Mouse (Mus musculus): Measurements from ENCODE around the gene Fastkd5. TPM values are rescaled to one million over a fixed set of nuclear protein-coding genes. Genes with fewer than 3 reads are reported as not detected.

Fastkd5 gene
- total RNA-seq, 2 experiments from 2014 or later, result 11.4 to 12.9 TPM

DNA sequence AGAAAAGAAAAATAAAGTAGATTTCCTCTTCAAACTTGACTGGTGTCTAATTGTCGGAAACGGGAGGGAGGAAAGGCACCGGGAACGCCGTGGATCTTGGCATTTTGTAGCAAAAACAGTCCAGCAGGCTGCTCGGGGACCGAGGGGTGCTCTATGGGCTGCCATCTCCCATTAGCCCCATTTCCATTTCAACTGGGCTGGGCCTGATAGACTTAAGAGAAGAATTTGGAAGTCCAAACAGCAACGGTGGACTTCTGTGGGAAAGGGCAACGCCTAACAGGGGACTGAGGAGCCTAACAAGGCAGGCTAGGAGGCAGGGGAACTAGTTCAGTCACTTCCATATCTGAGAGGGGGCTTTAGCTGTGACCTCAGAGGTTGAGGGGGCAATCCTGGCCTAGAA, 52.8 kb downstream of the Fastkd5 start:
- DNase-seq, result no peak

DNA sequence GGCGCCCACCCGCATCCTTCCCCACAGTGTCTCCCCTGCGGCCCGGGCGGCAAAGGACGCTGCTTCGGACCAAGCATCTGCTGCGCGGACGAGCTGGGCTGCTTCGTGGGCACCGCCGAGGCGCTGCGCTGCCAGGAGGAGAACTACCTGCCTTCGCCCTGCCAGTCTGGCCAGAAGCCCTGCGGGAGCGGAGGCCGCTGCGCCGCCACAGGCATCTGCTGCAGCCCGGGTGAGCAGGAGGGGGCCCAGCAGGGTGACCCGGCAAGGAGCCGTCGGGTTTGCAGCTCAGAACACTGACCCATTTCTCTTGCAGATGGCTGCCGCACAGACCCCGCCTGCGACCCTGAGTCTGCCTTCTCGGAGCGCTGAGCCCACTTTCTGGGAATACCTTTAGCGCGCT, 53.3 kb downstream of the Fastkd5 start:
- peak; percentile 21 to 37 for DNase-seq

DNA sequence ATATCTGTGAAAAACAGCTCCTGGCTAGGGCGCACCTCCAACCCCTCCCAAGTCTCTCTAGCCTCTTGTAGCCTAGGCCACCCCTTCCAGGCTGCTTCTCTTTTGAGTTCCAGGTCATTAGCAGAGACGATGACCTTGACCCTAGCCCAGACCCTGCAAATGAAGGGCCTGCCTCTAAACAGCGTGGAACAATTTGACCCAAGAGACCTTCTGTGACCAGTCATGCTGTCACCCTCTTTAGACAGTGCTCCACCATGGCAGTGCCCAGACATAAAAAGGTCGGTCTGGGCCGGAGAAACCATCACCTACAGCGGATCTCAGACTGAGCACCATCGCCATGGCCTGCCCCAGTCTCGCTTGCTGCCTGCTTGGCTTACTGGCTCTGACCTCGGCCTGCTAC, 54.0 kb downstream of the Fastkd5 start, which contains the start of gene Oxt:
Gene Oxt, plus strand, starts transcription at position 301 of the 400 bp plus-strand sequence.
- DNase-seq, result no peak

DNA sequence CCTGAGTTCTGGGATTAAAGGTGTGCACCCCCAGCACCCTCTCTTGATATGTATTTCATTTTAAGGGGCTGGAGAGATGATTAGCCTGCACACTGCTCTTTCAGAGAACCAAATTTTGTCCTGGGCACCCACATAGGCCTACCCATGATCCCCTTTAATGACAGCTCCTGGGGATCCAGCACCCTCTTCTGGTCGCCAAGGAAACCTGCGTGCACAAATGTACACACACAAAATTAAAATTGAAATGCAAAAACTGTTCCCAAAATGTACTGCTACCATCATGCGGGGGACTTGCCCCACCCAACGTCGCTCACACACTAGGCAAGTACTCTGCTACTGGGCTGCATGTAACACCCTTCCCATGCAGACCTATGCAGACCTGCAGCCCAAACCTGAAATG, 54.9 kb downstream of the Fastkd5 start:
- DNase-seq, result no peak

DNA sequence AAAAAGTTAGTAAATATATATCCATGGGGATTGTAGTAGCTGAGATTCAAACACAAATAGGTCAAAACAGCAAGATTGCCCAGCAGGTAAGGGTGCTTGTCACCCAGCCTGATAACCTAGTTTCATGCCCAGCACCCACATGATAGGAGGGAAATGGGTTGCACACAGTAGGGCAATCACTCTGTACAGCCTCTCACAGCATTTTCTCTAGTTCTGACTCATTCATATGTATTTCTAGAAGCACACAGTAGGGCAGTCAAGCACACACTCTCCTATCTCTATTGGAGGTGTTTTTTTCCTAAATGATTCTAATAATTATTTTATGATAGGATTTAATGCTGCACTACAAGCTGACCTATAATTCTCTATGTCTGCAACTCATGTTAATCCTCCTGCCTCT, 59.9 kb downstream of the Fastkd5 start:
- DNase-seq, result no peak

DNA sequence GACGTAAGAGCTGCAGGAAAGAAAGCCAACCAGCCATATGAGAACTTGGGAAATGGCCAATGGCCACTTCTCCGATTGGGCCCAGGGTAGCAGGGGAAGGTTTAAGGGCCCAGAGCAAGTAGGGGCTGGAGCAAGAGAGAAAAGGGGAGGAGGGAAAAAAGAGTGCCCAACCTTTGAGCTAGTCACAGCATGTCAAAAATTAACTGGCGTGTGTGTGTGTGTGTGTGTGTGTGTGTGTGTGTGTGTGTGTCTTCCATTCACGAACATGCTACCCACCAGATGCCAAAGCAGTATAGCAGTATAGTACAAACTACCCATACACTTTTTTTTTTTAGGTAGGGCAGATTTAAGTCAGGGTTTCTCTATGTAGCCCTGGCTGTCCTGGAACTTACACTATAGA, 60.9 kb downstream of the Fastkd5 start:
- no peak for DNase-seq

DNA sequence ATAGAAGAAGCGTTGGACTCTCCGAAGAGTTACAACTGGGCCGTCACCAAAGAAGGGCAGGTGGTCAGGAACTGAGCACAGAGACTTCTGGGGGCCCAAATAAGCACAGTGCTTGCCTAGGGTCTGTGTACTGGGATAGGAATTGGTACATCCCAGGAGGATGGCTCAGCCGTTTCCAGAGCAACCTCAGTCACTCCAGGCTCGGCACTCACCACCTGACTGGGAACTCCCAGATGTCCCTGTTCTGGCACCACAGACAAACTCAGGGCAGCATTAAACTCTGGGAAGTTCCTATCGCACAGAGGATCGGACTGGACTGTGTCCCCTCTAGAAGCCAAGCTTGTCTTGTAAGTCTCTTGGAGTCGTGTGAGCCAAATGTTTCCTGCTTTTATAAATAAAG, 64.8 kb downstream of the Fastkd5 start:
- no peak for DNase-seq

DNA sequence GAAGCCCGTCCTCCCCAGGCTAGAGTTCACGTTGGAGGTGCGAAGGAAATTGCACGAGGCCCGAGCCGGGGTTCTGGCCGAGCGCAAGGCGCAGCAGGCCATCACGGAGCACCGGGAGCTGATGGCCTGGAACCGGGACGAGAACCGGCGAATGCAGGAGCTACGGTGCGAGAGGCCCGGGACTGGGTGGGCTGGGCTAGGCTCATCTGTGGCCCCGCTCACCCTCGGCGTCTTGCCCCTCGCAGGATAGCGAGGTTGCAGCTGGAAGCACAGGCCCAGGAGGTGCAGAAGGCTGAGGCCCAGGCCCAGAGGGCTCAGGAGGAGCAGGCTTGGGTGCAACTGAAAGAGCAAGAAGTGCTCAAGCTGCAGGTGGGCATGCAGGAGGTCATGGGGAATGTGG, 65.8 kb downstream of the Fastkd5 start:
- DNase-seq, result no peak

Other genes starting within 250 kb of the Fastkd5 start
- 10 to 100 TPM in 1 of 2 experiments, 1 to 10 TPM in 1; 7.1 to 11.3 TPM for gene Cpxm1, start 232.5 kb downstream of the Fastkd5 start, total RNA-seq (2021)
- not detected for gene Gm28372, start 224.8 kb downstream of the Fastkd5 start, total RNA-seq (2021)
- gene 1700020A23Rik, start 224.8 kb downstream of the Fastkd5 start, total RNA-seq (2021), result not detected
- not detected for gene Tmem239, start 223.5 kb downstream of the Fastkd5 start, total RNA-seq (2021)
- 10 to 100 TPM; 62.9 to 63.9 TPM for gene Vps16, start 205.7 kb downstream of the Fastkd5 start, total RNA-seq (2021)
- gene Pced1a, start 205.3 kb downstream of the Fastkd5 start, total RNA-seq (2021), result 10 to 100 TPM; 12.9 to 14.6 TPM
- 100 to 1,000 TPM; 117 to 143 TPM for gene Ptpra, start 179.7 kb downstream of the Fastkd5 start, total RNA-seq (2021)
- gene Mrps26, start 66.3 kb downstream of the Fastkd5 start, total RNA-seq (2021), result 10 to 100 TPM; 56.5 to 70.3 TPM
- gene Oxt, start 53.9 kb downstream of the Fastkd5 start, total RNA-seq (2021), result not detected
- not detected for gene Avp, start 47.5 kb downstream of the Fastkd5 start, total RNA-seq (2021)
- 1 to 10 TPM; 6.3 to 6.9 TPM for gene Ubox5, start within 50 bp of the Fastkd5 start, total RNA-seq (2021)
- 10 to 100 TPM; 13.2 to 14.8 TPM for gene Lzts3, start 12.8 kb upstream of the Fastkd5 start, total RNA-seq (2021)
- 100 to 1,000 TPM; 199 to 232 TPM for gene Ddrgk1, start 34.6 kb upstream of the Fastkd5 start, total RNA-seq (2021)
- 10 to 100 TPM; 28.1 to 31.2 TPM for gene Itpa, start 37.6 kb upstream of the Fastkd5 start, total RNA-seq (2021)
- 1 to 10 TPM; 3.2 to 3.3 TPM for gene Slc4a11, start 67.5 kb upstream of the Fastkd5 start, total RNA-seq (2021)

Measured in adrenal gland, postnatal 36 days (tissue).